Mouse (Mus musculus) G1E-ER4 (cell line): ENCODE results near the gene Slc7a1. TPM values are rescaled to one million over a fixed set of nuclear protein-coding genes. Genes with fewer than 3 reads are reported as not detected.

Source experiments
- GATA1 ChIP-seq: IDR thresholded peaks from one replicate; pipeline ENCODE4 v1.8.0; 2012; ENCODE audit warnings: low read length, inconsistent platforms
- polyA plus RNA-seq: library from polyadenylated mRNA; stranded (reverse); fragments of >175 nt; gene quantifications from 2 replicates; pipeline ENCODE4 v1.2.3, GENCODE M21; 2012

Gene Slc7a1
- polyA plus RNA-seq, 1 experiment = 33.6 TPM

- no peak for TF ChIP-seq GATA1
Observed at GRCm38 (mm10) chr5:148379455-148380245, 20.1 kb downstream of the Slc7a1 start.

- TF ChIP-seq GATA1 = no peak
Observed at GRCm38 (mm10) chr5:148378707-148379106, 21.0 kb downstream of the Slc7a1 start.

- TF ChIP-seq GATA1 = no peak
Observed at GRCm38 (mm10) chr5:148378232-148378508, 21.5 kb downstream of the Slc7a1 start.

GRCm38 (mm10) chr5:148377439-148378231 lies 22.1 kb downstream of the Slc7a1 start:
- no peak for TF ChIP-seq GATA1

GRCm38 (mm10) chr5:148376358-148376757 lies 23.3 kb downstream of the Slc7a1 start:
- TF ChIP-seq GATA1 = no peak

- TF ChIP-seq GATA1 = no peak
Observed at GRCm38 (mm10) chr5:148375480-148375879, 24.2 kb downstream of the Slc7a1 start.

GRCm38 (mm10) chr5:148373092-148373685 lies 26.5 kb downstream of the Slc7a1 start:
- TF ChIP-seq GATA1 = no peak

- no peak for TF ChIP-seq GATA1
Observed at GRCm38 (mm10) chr5:148372005-148372917, 27.4 kb downstream of the Slc7a1 start.

- no peak for TF ChIP-seq GATA1
Observed at GRCm38 (mm10) chr5:148371375-148371774, 28.3 kb downstream of the Slc7a1 start.

- no peak for TF ChIP-seq GATA1
Observed at GRCm38 (mm10) chr5:148370624-148371023, 29.1 kb downstream of the Slc7a1 start.

GRCm38 (mm10) chr5:148369178-148369577 lies 30.5 kb downstream of the Slc7a1 start:
- no peak for TF ChIP-seq GATA1

GRCm38 (mm10) chr5:148367816-148368215 lies 31.9 kb downstream of the Slc7a1 start:
- TF ChIP-seq GATA1 = no peak

GRCm38 (mm10) chr5:148366455-148366854 lies 33.2 kb downstream of the Slc7a1 start:
- TF ChIP-seq GATA1 = no peak

- TF ChIP-seq GATA1 = no peak
Observed at GRCm38 (mm10) chr5:148363441-148364113, 36.1 kb downstream of the Slc7a1 start.

- TF ChIP-seq GATA1 = no peak
Observed at GRCm38 (mm10) chr5:148362296-148362695, 37.4 kb downstream of the Slc7a1 start.
